Mouse (Mus musculus): ENCODE data around the gene Mindy4b-ps. TPM values are rescaled to one million over a fixed set of nuclear protein-coding genes. Genes with fewer than 3 reads are reported as not detected.

The Mindy4b-ps gene
- polyA plus RNA-seq, 2 experiments = 0.04 TPM; not detected in 1

- Histone ChIP-seq H3K9me3 (ENCODE audit: control insufficient read depth, low read length) (no peaks in the 10 kb centered on the region), H3K27me3 (ENCODE audit: control insufficient read depth, insufficient read depth, low read length) (no peaks in the 10 kb centered on the region), H3K36me3 (ENCODE audit: control insufficient read depth, insufficient read depth, low read length) (no peaks in the 10 kb centered on the region), H3K4me2 (replicated peaks; ENCODE audit: low read depth, low read length, severe bottlenecking) (no peak overlapping the region), H3K27ac (replicated peaks; ENCODE audit: low read depth, low read length) (no peak overlapping the region), H3K4me3 (replicated peaks; ENCODE audit: low read length) (no peak overlapping the region), H3K9ac (ENCODE audit: low read depth, low read length, severe bottlenecking) (no peak overlapping the region), H3K4me1 (ENCODE audit: control insufficient read depth, insufficient read depth, low read length) (no peaks in the 10 kb centered on the region)
- ATAC-seq (ENCODE audit: low FRiP score, low read depth) (no peak), DNase-seq (ENCODE audit: low spot score) (no peak)
- no peak for TF ChIP-seq POLR2A (IDR thresholded peaks at IDR 0.05; ENCODE audit: borderline replicate concordance, extremely low read depth, insufficient read depth, insufficient read length)
- WGBS = 73% methylated on average over 1 of the region's 1 CpGs
Measured at GRCm38 (mm10) chr3:58755769-58756168, 66.3 kb downstream of the Mindy4b-ps start.

- ATAC-seq (ENCODE audit: low FRiP score, low read depth) (no peak), DNase-seq (ENCODE audit: low spot score) (no peak)
- H3K27ac ChIP-seq (replicated peaks; ENCODE audit: low read depth, low read length) = no peak overlapping the region
- no peaks in the 10 kb centered on the region for H3K4me1 ChIP-seq (ENCODE audit: control insufficient read depth, insufficient read depth, low read length)
- no peak overlapping the region for H3K9ac ChIP-seq (ENCODE audit: low read depth, low read length, severe bottlenecking)
- H3K4me2 ChIP-seq (replicated peaks; ENCODE audit: low read depth, low read length, severe bottlenecking) = no peak overlapping the region
- 81% methylated on average over 3 of the region's 3 CpGs for WGBS
- no peaks in the 10 kb centered on the region for H3K9me3 ChIP-seq (ENCODE audit: control insufficient read depth, low read length)
- no peak overlapping the region for H3K4me3 ChIP-seq (replicated peaks; ENCODE audit: low read length)
- no peaks in the 10 kb centered on the region for H3K36me3 ChIP-seq (ENCODE audit: control insufficient read depth, insufficient read depth, low read length)
- no peaks in the 10 kb centered on the region for H3K27me3 ChIP-seq (ENCODE audit: control insufficient read depth, insufficient read depth, low read length)
- no peak for TF ChIP-seq POLR2A (IDR thresholded peaks at IDR 0.05; ENCODE audit: borderline replicate concordance, extremely low read depth, insufficient read depth, insufficient read length)
Measured at GRCm38 (mm10) chr3:58754361-58754760, 67.8 kb downstream of the Mindy4b-ps start.

DNA sequence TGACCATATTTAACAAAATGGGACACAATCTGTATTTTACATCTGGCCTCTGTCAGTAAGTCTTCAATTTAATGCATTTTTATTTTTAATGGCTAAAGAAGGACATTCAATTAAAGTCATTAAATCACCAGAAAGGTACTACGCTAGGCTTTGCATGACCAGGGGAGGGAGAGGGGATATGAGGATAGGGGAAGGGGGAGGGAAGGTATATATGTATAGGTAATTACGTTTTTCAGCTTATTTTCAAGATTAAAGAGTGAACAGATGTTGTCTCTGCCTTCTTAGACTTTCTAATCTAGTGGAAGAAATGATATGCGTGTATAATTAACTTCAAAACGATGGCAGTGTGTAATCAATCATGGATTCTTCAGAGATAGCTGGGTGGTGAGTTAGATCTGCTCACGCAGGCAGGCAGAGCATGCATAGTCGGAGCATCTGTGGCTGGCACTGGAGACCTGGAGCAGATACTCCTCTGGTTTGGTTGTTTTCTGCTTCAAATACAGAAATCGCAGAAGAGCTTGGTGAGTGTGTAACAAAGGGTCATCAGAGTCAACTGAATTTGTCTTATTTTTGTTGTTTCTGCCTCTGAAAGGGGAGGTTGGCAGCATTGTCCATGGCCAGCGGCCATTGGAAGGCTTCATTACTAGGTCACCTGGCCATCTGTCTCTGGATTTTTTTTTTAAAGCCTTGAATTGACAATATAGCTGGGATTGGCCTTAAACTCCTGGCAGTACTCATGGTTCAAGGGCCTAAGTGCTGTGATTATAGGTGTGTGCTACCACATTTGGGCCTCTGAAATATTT lies 70.1 kb downstream of the Mindy4b-ps start:
- Histone ChIP-seq H3K36me3 (ENCODE audit: control insufficient read depth, insufficient read depth, low read length) (no peaks in the 10 kb centered on the region), H3K27ac (replicated peaks; ENCODE audit: low read depth, low read length) (no peak overlapping the region), H3K4me3 (replicated peaks; ENCODE audit: low read length) (no peak overlapping the region), H3K27me3 (ENCODE audit: control insufficient read depth, insufficient read depth, low read length) (no peaks in the 10 kb centered on the region), H3K9ac (ENCODE audit: low read depth, low read length, severe bottlenecking) (no peak overlapping the region), H3K4me1 (ENCODE audit: control insufficient read depth, insufficient read depth, low read length) (no peaks in the 10 kb centered on the region), H3K9me3 (ENCODE audit: control insufficient read depth, low read length) (no peaks in the 10 kb centered on the region), H3K4me2 (replicated peaks; ENCODE audit: low read depth, low read length, severe bottlenecking) (no peak overlapping the region)
- no peak for DNase-seq (ENCODE audit: low spot score)
- ATAC-seq (ENCODE audit: low FRiP score, low read depth) = no peak
- no peak for TF ChIP-seq POLR2A (IDR thresholded peaks at IDR 0.05; ENCODE audit: borderline replicate concordance, extremely low read depth, insufficient read depth, insufficient read length)
- 71% methylated on average over 8 of the region's 8 CpGs for whole genome bisulfite sequencing

DNA sequence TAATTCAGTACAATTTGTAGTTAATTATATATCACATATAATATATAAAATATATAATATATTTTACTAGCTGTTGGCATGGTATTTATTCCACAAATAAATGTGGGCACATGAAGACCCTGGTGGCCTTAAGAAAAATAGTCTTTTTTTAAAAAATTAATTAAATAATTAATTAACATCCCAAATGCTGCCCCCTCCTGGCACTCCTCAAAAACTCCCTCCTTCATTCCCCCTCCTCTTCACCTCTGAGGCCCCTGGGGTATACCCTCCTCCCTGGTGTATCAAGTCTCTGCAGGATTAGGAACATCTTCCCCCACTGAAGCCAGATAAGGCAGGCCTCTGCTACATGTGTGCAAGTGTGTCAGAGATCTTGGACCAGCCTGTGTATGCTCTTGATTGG lies 73.4 kb downstream of the Mindy4b-ps start:
- ATAC-seq (ENCODE audit: low FRiP score, low read depth) = no peak

DNA sequence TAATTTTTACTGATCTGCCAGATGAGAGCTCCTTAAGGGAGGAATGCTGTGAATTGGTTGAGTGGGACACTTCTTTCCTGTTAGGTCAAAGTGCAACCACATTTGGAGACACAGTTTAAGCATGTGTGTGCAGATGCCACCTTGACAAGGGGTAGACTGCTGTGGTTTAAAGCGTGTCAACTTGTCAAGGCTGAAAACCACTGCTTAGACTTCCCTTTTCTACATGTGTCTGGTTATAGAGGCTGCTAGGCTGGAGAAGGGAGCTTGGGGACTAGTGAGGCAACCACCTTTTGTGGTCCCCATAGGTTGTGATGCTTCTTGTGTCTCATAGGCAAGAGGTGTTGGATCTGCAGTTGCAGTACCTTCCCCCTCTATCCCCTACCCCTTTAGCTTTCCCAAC lies 74.2 kb downstream of the Mindy4b-ps start:
- no peaks in the 10 kb centered on the region for H3K27me3 ChIP-seq (ENCODE audit: control insufficient read depth, insufficient read depth, low read length)
- H3K9ac ChIP-seq (ENCODE audit: low read depth, low read length, severe bottlenecking) = no peak overlapping the region
- H3K9me3 ChIP-seq (ENCODE audit: control insufficient read depth, low read length) = no peaks in the 10 kb centered on the region
- TF ChIP-seq POLR2A (IDR thresholded peaks at IDR 0.05; ENCODE audit: borderline replicate concordance, extremely low read depth, insufficient read depth, insufficient read length) = no peak
- no peak for DNase-seq (ENCODE audit: low spot score)
- no peak overlapping the region for H3K4me3 ChIP-seq (replicated peaks; ENCODE audit: low read length)
- no peaks in the 10 kb centered on the region for H3K36me3 ChIP-seq (ENCODE audit: control insufficient read depth, insufficient read depth, low read length)
- H3K27ac ChIP-seq (replicated peaks; ENCODE audit: low read depth, low read length) = no peak overlapping the region
- no peak for ATAC-seq (ENCODE audit: low FRiP score, low read depth)
- WGBS = 76% methylated on average over 1 of the region's 1 CpGs
- no peaks in the 10 kb centered on the region for H3K4me1 ChIP-seq (ENCODE audit: control insufficient read depth, insufficient read depth, low read length)
- no peak overlapping the region for H3K4me2 ChIP-seq (replicated peaks; ENCODE audit: low read depth, low read length, severe bottlenecking)

More for the DNA sequence above, 73.4 kb downstream of the Mindy4b-ps start:
- no peak overlapping the region for H3K4me2 ChIP-seq (replicated peaks; ENCODE audit: low read depth, low read length, severe bottlenecking)
- no peaks in the 10 kb centered on the region for H3K36me3 ChIP-seq (ENCODE audit: control insufficient read depth, insufficient read depth, low read length)
- H3K9ac ChIP-seq (ENCODE audit: low read depth, low read length, severe bottlenecking) = no peak overlapping the region
- DNase-seq (ENCODE audit: low spot score) = no peak
- no peak overlapping the region for H3K4me3 ChIP-seq (replicated peaks; ENCODE audit: low read length)
- no peak for TF ChIP-seq POLR2A (IDR thresholded peaks at IDR 0.05; ENCODE audit: borderline replicate concordance, extremely low read depth, insufficient read depth, insufficient read length)
- no peaks in the 10 kb centered on the region for H3K27me3 ChIP-seq (ENCODE audit: control insufficient read depth, insufficient read depth, low read length)
- H3K27ac ChIP-seq (replicated peaks; ENCODE audit: low read depth, low read length) = no peak overlapping the region
- no peaks in the 10 kb centered on the region for H3K4me1 ChIP-seq (ENCODE audit: control insufficient read depth, insufficient read depth, low read length)
- H3K9me3 ChIP-seq (ENCODE audit: control insufficient read depth, low read length) = no peaks in the 10 kb centered on the region
